Mouse (Mus musculus) B cell, adult 2 months (primary cell): ENCODE data around the gene Abca14.
"Not testable (repeated sequence)": the region's sequence is repeated elsewhere in the genome, so short reads cannot be mapped to it uniquely, and the experiment has no call there.

Experiments
- DNase-seq, 2 experiments: peaks; one replicate each; pipeline ENCODE4 v3.0.0; 2022

Gene Abca14

GRCm38 (mm10) chr7:120205989-120206388, 2.2 kb downstream of the Abca14 start:
- no peak for DNase-seq

- no peak for DNase-seq
Observed at GRCm38 (mm10) chr7:120228541-120228940, 24.8 kb downstream of the Abca14 start.

GRCm38 (mm10) chr7:120241092-120241491, 37.3 kb downstream of the Abca14 start:
- DNase-seq = no peak

- DNase-seq = no peak
Observed at GRCm38 (mm10) chr7:120271135-120271991, 67.6 kb downstream of the Abca14 start.

- DNase-seq = no peak
Observed at GRCm38 (mm10) chr7:120272110-120272509, 68.3 kb downstream of the Abca14 start.

- DNase-seq = no peak
Observed at GRCm38 (mm10) chr7:120285286-120285685, 81.5 kb downstream of the Abca14 start.

GRCm38 (mm10) chr7:120316086-120316485, 112.3 kb downstream of the Abca14 start:
- DNase-seq = no peak

- no peak for DNase-seq
Observed at GRCm38 (mm10) chr7:120322963-120323362, 119.2 kb downstream of the Abca14 start.

GRCm38 (mm10) chr7:120325911-120326310, 122.2 kb downstream of the Abca14 start:
- not testable (repeated sequence) for DNase-seq

- no peak for DNase-seq
Observed at GRCm38 (mm10) chr7:120327220-120328073, 123.7 kb downstream of the Abca14 start.

- no peak for DNase-seq
Observed at GRCm38 (mm10) chr7:120328087-120328793, 124.5 kb downstream of the Abca14 start, which contains the start of gene Abca15. Abca15 (plus strand) TSS chr7:120328670.

- DNase-seq = no peak
Observed at GRCm38 (mm10) chr7:120361159-120361558, 157.4 kb downstream of the Abca14 start.
